ENCODE assay signal across 26 mouse cellular contexts in the genomic region with DNA sequence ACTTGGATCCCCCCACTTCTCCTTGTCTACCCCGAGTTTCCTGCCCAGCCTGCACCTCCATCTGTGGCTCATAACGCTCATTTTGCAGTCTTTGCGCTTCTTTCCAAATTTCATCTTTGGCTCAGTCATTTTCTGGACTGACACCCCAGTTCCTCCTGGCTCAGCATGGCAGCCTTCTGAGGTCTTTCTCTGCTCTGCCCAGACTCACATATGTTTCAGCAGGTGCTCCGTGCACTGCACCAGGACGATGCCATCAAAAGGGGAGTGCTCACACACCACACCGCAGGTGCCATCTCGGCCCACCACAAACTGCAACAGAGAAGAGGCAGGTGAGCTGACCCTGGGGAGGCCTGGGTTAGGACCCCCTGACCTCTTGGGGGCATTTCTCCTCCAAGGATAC. TPM values are rescaled to one million over a fixed set of nuclear protein-coding genes. Genes with fewer than 3 reads are reported as not detected.
A peak's percentile ranks its signal among the peaks of the same experiment; 100 is the strongest.
DNase-seq lines count a peak whose midpoint lies in the region; ATAC-seq and TF ChIP-seq lines count a peak whose summit lies in the region.
"Had no signal": no experiment of that assay in that cellular context is flagged by ENCODE, and none has a peak within 500 bp of the region (broad histone marks: within the 10 kb centered on the region; RNA-seq: fewer than 3 reads in every experiment).

No protein-coding gene starts in this region.

- peak; percentile 85 for ATAC-seq in forebrain, postnatal 0 days
- no peak for ATAC-seq in forebrain, embryonic 13.5 days
- ATAC-seq in erythroid progenitor cell, adult 5-6 weeks (replicated peaks; ENCODE audit: low FRiP score, poor library complexity, severe bottlenecking): no peak

- no peaks in the 10 kb centered on the region for H3K36me3 ChIP-seq in forebrain, postnatal 0 days (ENCODE audit: insufficient read depth)
- H3K36me3 ChIP-seq in forebrain, embryonic 13.5 days (ENCODE audit: poor library complexity, severe bottlenecking): no peaks in the 10 kb centered on the region
- H3K36me3 ChIP-seq: heart, embryonic 10.5 days; liver, embryonic 13.5 days; neural tube, embryonic 12.5 days had no signal

- H3K9me3 ChIP-seq in forebrain, postnatal 0 days (ENCODE audit: low read length): no peaks in the 10 kb centered on the region
- H3K9me3 ChIP-seq in forebrain, embryonic 13.5 days (replicated peaks): no peaks in the 10 kb centered on the region
- H3K9me3 ChIP-seq: heart, embryonic 10.5 days; liver, embryonic 13.5 days; neural tube, embryonic 12.5 days had no signal

- WGBS in forebrain, postnatal 0 days: 65% methylated on average over 7 of the region's 7 CpGs
- whole genome bisulfite sequencing in forebrain, embryonic 13.5 days: 86% methylated on average over 7 of the region's 7 CpGs

- no peaks in the 10 kb centered on the region for H3K4me1 ChIP-seq in forebrain, postnatal 0 days (ENCODE audit: insufficient read depth)
- H3K4me1 ChIP-seq in forebrain, embryonic 13.5 days: peaks cover 9% of the 10 kb centered on the region
- H3K4me1 ChIP-seq: heart, embryonic 10.5 days; liver, embryonic 13.5 days had no signal

- H3K27me3 ChIP-seq in forebrain, postnatal 0 days (ENCODE audit: insufficient read depth, low read length): no peaks in the 10 kb centered on the region
- H3K27me3 ChIP-seq in forebrain, embryonic 13.5 days: no peaks in the 10 kb centered on the region; the same call in 1 of the 2 replicates
- H3K27me3 ChIP-seq: liver, embryonic 13.5 days had no signal

- H3K9ac ChIP-seq in forebrain, postnatal 0 days: no peak overlapping the region
- H3K9ac ChIP-seq in forebrain, embryonic 13.5 days: no peak overlapping the region
- H3K9ac ChIP-seq: liver, embryonic 13.5 days; lung, embryonic 14.5 days; neural tube, embryonic 12.5 days had no signal

- H3K4me2 ChIP-seq in forebrain, postnatal 0 days (ENCODE audit: low read depth): no peak overlapping the region
- H3K4me2 ChIP-seq in forebrain, embryonic 13.5 days: no peak overlapping the region
- H3K4me2 ChIP-seq: liver, embryonic 13.5 days; lung, embryonic 14.5 days; midbrain, embryonic 11.5 days; neural tube, embryonic 12.5 days had no signal

- TF ChIP-seq CTCF in forebrain, postnatal 0 days (IDR thresholded peaks at IDR 0.05; ENCODE audit: low read depth): no peak
- no peak for TF ChIP-seq CTCF in brain, embryonic 14.5 days (IDR thresholded peaks at IDR 0.05; ENCODE audit: borderline replicate concordance, extremely low read depth, insufficient read depth, insufficient read length)

- peak; percentile 72 for DNase-seq in forebrain, postnatal 0 days
- DNase-seq in brain, embryonic 14.5 days (ENCODE audit: low read depth): peak; percentile 61
- DNase-seq in cerebellum, adult 18-20 months: peak; percentile 55 to 68
- DNase-seq in cerebellum, postnatal 25 days: peak; percentile 62 to 67
- DNase-seq in right cerebral cortex, postnatal 25 days: no peak
- DNase-seq: B cell, adult 2 months; gastrocnemius, postnatal 36 days; kidney, adult 11 months; liver, embryonic 13.5 days; lung, embryonic 14.5 days; spleen, adult 18-20 months; thymus, adult 2 months had no signal

- no peak overlapping the region for H3K27ac ChIP-seq in forebrain, postnatal 0 days (ENCODE audit: low read depth, low read length)
- no peak overlapping the region for H3K27ac ChIP-seq in forebrain, embryonic 13.5 days
- H3K27ac ChIP-seq: heart, embryonic 10.5 days; liver, embryonic 13.5 days; macrophage; neural tube, embryonic 12.5 days had no signal

- no peak overlapping the region for H3K4me3 ChIP-seq in forebrain, postnatal 0 days (ENCODE audit: low read depth, low read length)
- no peak overlapping the region for H3K4me3 ChIP-seq in forebrain, embryonic 13.5 days
- H3K4me3 ChIP-seq: heart, embryonic 10.5 days; liver, embryonic 13.5 days; neural tube, embryonic 12.5 days had no signal

- TF ChIP-seq POLR2A in brain, embryonic 14.5 days (IDR thresholded peaks at IDR 0.05; ENCODE audit: borderline replicate concordance, extremely low read depth, insufficient read depth, insufficient read length, poor library complexity, severe bottlenecking): no peak

RNA-seq across cellular contexts. Expression of a gene that starts 35.8 kb away (rescaled TPM):
- total RNA-seq in forebrain, postnatal 0 days (2014; rRNA removed): 0.38 and 0.46 TPM in 2 replicates
- 1.1 and 1.2 TPM in 2 replicates for polyA plus RNA-seq in forebrain, postnatal 0 days (2015; fragmentation: Nextera tagmentation; extraction: Ambion mirVana)
- 0.50 and 0.74 TPM in 2 replicates for polyA plus RNA-seq in forebrain, embryonic 13.5 days (2015; fragmentation: Nextera tagmentation; extraction: Ambion mirVana)
- 0.48 and 0.67 TPM in 2 replicates for polyA plus RNA-seq in brain, embryonic 14.5 days (2012; rRNA removed)
- not detected in 2 replicates for total RNA-seq in erythroid progenitor cell, adult 5-6 weeks (2015; ENCODE audit: low replicate concordance)
- total RNA-seq in erythroid progenitor cell, adult 5-6 weeks (2017; ENCODE audit: low replicate concordance): not detected in 2 replicates
- total RNA-seq: adrenal gland, postnatal 4 days; gastrocnemius, postnatal 36 days; monocyte, adult 5-6 weeks had no signal
- polyA plus RNA-seq: heart, embryonic 10.5 days; heart, postnatal 0 days; kidney, embryonic 16.5 days; large intestine, adult 2 months; limb, embryonic 11.5 days; liver, embryonic 13.5 days; lung, embryonic 14.5 days; macrophage; midbrain, embryonic 11.5 days; neural tube, embryonic 12.5 days; stomach, embryonic 14.5 days; thymus, adult 2 months had no signal

RNA-seq across cellular contexts. Expression of a gene that starts 40.7 kb away (rescaled TPM):
- total RNA-seq in forebrain, postnatal 0 days (2014; rRNA removed): 2.2 and 2.4 TPM in 2 replicates
- polyA plus RNA-seq in forebrain, postnatal 0 days (2015; fragmentation: Nextera tagmentation; extraction: Ambion mirVana): 3.0 and 4.4 TPM in 2 replicates
- 0.33 and 0.35 TPM in 2 replicates for polyA plus RNA-seq in forebrain, embryonic 13.5 days (2015; fragmentation: Nextera tagmentation; extraction: Ambion mirVana)
- polyA plus RNA-seq in brain, embryonic 14.5 days (2012; rRNA removed): 1.8 and 7.2 TPM in 2 replicates
- not detected in 2 replicates for total RNA-seq in erythroid progenitor cell, adult 5-6 weeks (2015; ENCODE audit: low replicate concordance)
- not detected in 2 replicates for total RNA-seq in erythroid progenitor cell, adult 5-6 weeks (2017; ENCODE audit: low replicate concordance)
- total RNA-seq: gastrocnemius, postnatal 36 days; monocyte, adult 5-6 weeks had no signal
- polyA plus RNA-seq: heart, postnatal 0 days; liver, embryonic 13.5 days; macrophage had no signal

RNA-seq across cellular contexts. Expression of a gene that starts 41.8 kb away (rescaled TPM):
- total RNA-seq in forebrain, postnatal 0 days (2014; rRNA removed): 0.69 and 0.90 TPM in 2 replicates
- polyA plus RNA-seq in forebrain, postnatal 0 days (2015; fragmentation: Nextera tagmentation; extraction: Ambion mirVana): 0.15 and 0.47 TPM in 2 replicates
- polyA plus RNA-seq in forebrain, embryonic 13.5 days (2015; fragmentation: Nextera tagmentation; extraction: Ambion mirVana): 0.15 TPM in 1 of 2 replicates, not detected in the other
- polyA plus RNA-seq in brain, embryonic 14.5 days (2012; rRNA removed): 0.57 and 1.6 TPM in 2 replicates
- total RNA-seq in erythroid progenitor cell, adult 5-6 weeks (2015; ENCODE audit: low replicate concordance): not detected in 2 replicates
- total RNA-seq in erythroid progenitor cell, adult 5-6 weeks (2017; ENCODE audit: low replicate concordance): not detected in 2 replicates
- total RNA-seq: gastrocnemius, postnatal 36 days; layer of hippocampus, postnatal 10 days; monocyte, adult 5-6 weeks had no signal
- polyA plus RNA-seq: heart, postnatal 0 days; limb, embryonic 11.5 days; liver, embryonic 13.5 days; lung, embryonic 14.5 days; macrophage had no signal
